In genomic region chr14:43796069-43796904, GRCm38 (mm10) we compare ENCODE assay signal across 12 mouse cellular contexts. TPM values are rescaled to one million over a fixed set of nuclear protein-coding genes. Genes with fewer than 3 reads are reported as not detected.
DNase-seq lines count a peak whose midpoint lies in the region; ATAC-seq and TF ChIP-seq lines count a peak whose summit lies in the region.
"Had no signal": no experiment of that assay in that cellular context is flagged by ENCODE, and none has a peak within 500 bp of the region (broad histone marks: within the 10 kb centered on the region; RNA-seq: fewer than 3 reads in every experiment).

No protein-coding gene starts in this region.

- no peak for TF ChIP-seq POLR2A in lung, adult 2 months (IDR thresholded peaks at IDR 0.05; ENCODE audit: borderline replicate concordance, extremely low read depth, low read depth, low read length)
- no peak for TF ChIP-seq POLR2A in limb, embryonic 14.5 days (IDR thresholded peaks at IDR 0.05; ENCODE audit: borderline replicate concordance, extremely low read depth, insufficient read depth, insufficient read length)

- ATAC-seq in lung, embryonic 15.5 days (ENCODE audit: borderline replicate concordance, extremely low read depth, low FRiP score, low TSS enrichment): no peak
- ATAC-seq in forebrain, embryonic 15.5 days (replicated peaks): peak; percentile 57
- peak; percentile 50; the same call in 1 of the 2 replicates for ATAC-seq in limb, embryonic 14.5 days (ENCODE audit: low FRiP score, low read depth)
- 0 out of 2 replicates have a peak, but pooled peaks have one; percentile 10 for ATAC-seq in stomach, embryonic 16.5 days (ENCODE audit: insufficient read depth, low FRiP score)
- ATAC-seq in erythroblast, adult 5-6 weeks (replicated peaks; ENCODE audit: low FRiP score, poor library complexity, severe bottlenecking): no peak
- ATAC-seq: Patski had no signal

- no peak for DNase-seq in lung, adult 2 months
- DNase-seq in limb, embryonic 14.5 days (ENCODE audit: low spot score): no peak
- no peak for DNase-seq in frontal cortex, postnatal 25 days (ENCODE audit: low spot score in 2 of 2)
- DNase-seq in spleen, postnatal 10 days (ENCODE audit: low spot score in 2 of 2): no peak
- DNase-seq: cerebellum, adult 9-10 months; heart, postnatal 14 days had no signal

- H3K4me1 ChIP-seq in lung, embryonic 15.5 days: no peaks in the 10 kb centered on the region
- H3K4me1 ChIP-seq in lung, adult 2 months (ENCODE audit: control insufficient read depth, insufficient read depth, low read length): no peaks in the 10 kb centered on the region
- no peaks in the 10 kb centered on the region for H3K4me1 ChIP-seq in forebrain, embryonic 15.5 days
- no peaks in the 10 kb centered on the region for H3K4me1 ChIP-seq in limb, embryonic 14.5 days (ENCODE audit: control insufficient read depth, insufficient read depth, low read length)
- no peaks in the 10 kb centered on the region for H3K4me1 ChIP-seq in stomach, embryonic 16.5 days (ENCODE audit: control insufficient read depth, insufficient read depth, low read length)

- 15% methylated on average over 14 of the region's 14 CpGs for WGBS in lung, embryonic 15.5 days
- 22% methylated on average over 14 of the region's 14 CpGs for WGBS in lung, adult 2 months
- 12% methylated on average over 14 of the region's 14 CpGs for WGBS in forebrain, embryonic 15.5 days
- WGBS in limb, embryonic 14.5 days: 25% methylated on average over 14 of the region's 14 CpGs
- WGBS in stomach, embryonic 16.5 days: 13% methylated on average over 14 of the region's 14 CpGs

- H3K36me3 ChIP-seq in lung, embryonic 15.5 days: no peaks in the 10 kb centered on the region
- H3K36me3 ChIP-seq in forebrain, embryonic 15.5 days: no peaks in the 10 kb centered on the region
- H3K36me3 ChIP-seq in limb, embryonic 14.5 days (ENCODE audit: control insufficient read depth, insufficient read depth, low read length): no peaks in the 10 kb centered on the region
- H3K36me3 ChIP-seq in stomach, embryonic 16.5 days (ENCODE audit: control insufficient read depth, insufficient read depth, low read length): no peaks in the 10 kb centered on the region

- H3K4me3 ChIP-seq in lung, embryonic 15.5 days: peak overlapping the region; percentile 9; the same call in 1 of the 2 replicates
- no peak overlapping the region for H3K4me3 ChIP-seq in lung, adult 2 months (replicated peaks; ENCODE audit: extremely low read depth, low read depth, low read length)
- H3K4me3 ChIP-seq in forebrain, embryonic 15.5 days: peak overlapping the region; percentile 21
- H3K4me3 ChIP-seq in limb, embryonic 14.5 days (replicated peaks; ENCODE audit: low read length): peak overlapping the region; percentile 10; the same call in 1 of the 2 replicates
- peak overlapping the region; percentile 9; the same call in 1 of the 2 replicates for H3K4me3 ChIP-seq in stomach, embryonic 16.5 days (replicated peaks; ENCODE audit: low read length)

- no peaks in the 10 kb centered on the region for H3K27me3 ChIP-seq in lung, embryonic 15.5 days
- H3K27me3 ChIP-seq in forebrain, embryonic 15.5 days: no peaks in the 10 kb centered on the region
- no peaks in the 10 kb centered on the region for H3K27me3 ChIP-seq in limb, embryonic 14.5 days (ENCODE audit: control insufficient read depth, insufficient read depth, low read length)
- H3K27me3 ChIP-seq in stomach, embryonic 16.5 days (ENCODE audit: control insufficient read depth, insufficient read depth, low read length): no peaks in the 10 kb centered on the region
- H3K27me3 ChIP-seq: Patski had no signal

- H3K9me3 ChIP-seq in lung, embryonic 15.5 days: no peaks in the 10 kb centered on the region
- H3K9me3 ChIP-seq in forebrain, embryonic 15.5 days: no peaks in the 10 kb centered on the region
- no peaks in the 10 kb centered on the region for H3K9me3 ChIP-seq in limb, embryonic 14.5 days (ENCODE audit: control insufficient read depth, low read length)
- H3K9me3 ChIP-seq in stomach, embryonic 16.5 days (replicated peaks; ENCODE audit: control insufficient read depth, low read length): no peaks in the 10 kb centered on the region

- no peak overlapping the region for H3K27ac ChIP-seq in lung, embryonic 15.5 days
- no peak overlapping the region for H3K27ac ChIP-seq in forebrain, embryonic 15.5 days (replicated peaks)
- no peak overlapping the region for H3K27ac ChIP-seq in limb, embryonic 14.5 days (replicated peaks; ENCODE audit: low read depth, low read length)
- H3K27ac ChIP-seq in stomach, embryonic 16.5 days (ENCODE audit: low read length): no peak overlapping the region

- no peak overlapping the region for H3K9ac ChIP-seq in lung, embryonic 15.5 days
- H3K9ac ChIP-seq in forebrain, embryonic 15.5 days (replicated peaks): no peak overlapping the region
- peak overlapping the region; percentile 28 for H3K9ac ChIP-seq in limb, embryonic 14.5 days (ENCODE audit: low read depth, low read length, severe bottlenecking)
- no peak overlapping the region for H3K9ac ChIP-seq in stomach, embryonic 16.5 days (ENCODE audit: low read length)

- H3K4me2 ChIP-seq in lung, embryonic 15.5 days: peak overlapping the region; percentile 31
- peak overlapping the region; percentile 31 for H3K4me2 ChIP-seq in forebrain, embryonic 15.5 days (replicated peaks)
- H3K4me2 ChIP-seq in limb, embryonic 14.5 days (replicated peaks; ENCODE audit: low read depth, low read length, severe bottlenecking): peak overlapping the region; percentile 41
- peak overlapping the region; percentile 45 for H3K4me2 ChIP-seq in stomach, embryonic 16.5 days (ENCODE audit: low read depth, low read length)

- no peak for TF ChIP-seq CTCF in lung, adult 2 months (IDR thresholded peaks at IDR 0.05; ENCODE audit: insufficient read depth, low read length)

RNA-seq across cellular contexts. Expression of gene Gm8180, which starts 11.7 kb away (rescaled TPM):
- not detected in 2 replicates for polyA plus RNA-seq in lung, embryonic 15.5 days (2015; fragmentation: Nextera tagmentation; extraction: Ambion mirVana)
- polyA plus RNA-seq in lung, adult 2 months (2012; rRNA removed): not detected in 2 replicates
- polyA plus RNA-seq in forebrain, embryonic 15.5 days (2015; fragmentation: Nextera tagmentation; extraction: Ambion mirVana): not detected in 2 replicates
- polyA plus RNA-seq in limb, embryonic 14.5 days (2012; rRNA removed): not detected in 2 replicates
- polyA plus RNA-seq in limb, embryonic 14.5 days (2014; fragmentation: Nextera tagmentation; extraction: Ambion mirVana): not detected in 2 replicates
- not detected in 2 replicates for polyA plus RNA-seq in stomach, embryonic 16.5 days (2015; fragmentation: Nextera tagmentation; extraction: Ambion mirVana)
- not detected in 2 replicates for total RNA-seq in erythroblast, adult 5-6 weeks (2015; ENCODE audit: low replicate concordance)
- not detected in 2 replicates for total RNA-seq in erythroblast, adult 5-6 weeks (2017; ENCODE audit: low replicate concordance)
- total RNA-seq: heart, postnatal 14 days had no signal
- polyA plus RNA-seq: liver, embryonic 16.5 days; Patski had no signal

RNA-seq across cellular contexts. Expression of gene Gm6526, which starts 48.6 kb away (rescaled TPM):
- not detected in 2 replicates for polyA plus RNA-seq in lung, embryonic 15.5 days (2015; fragmentation: Nextera tagmentation; extraction: Ambion mirVana)
- not detected in 2 replicates for polyA plus RNA-seq in lung, adult 2 months (2012; rRNA removed)
- polyA plus RNA-seq in forebrain, embryonic 15.5 days (2015; fragmentation: Nextera tagmentation; extraction: Ambion mirVana): not detected in 2 replicates
- polyA plus RNA-seq in limb, embryonic 14.5 days (2012; rRNA removed): not detected in 2 replicates
- not detected in 2 replicates for polyA plus RNA-seq in limb, embryonic 14.5 days (2014; fragmentation: Nextera tagmentation; extraction: Ambion mirVana)
- polyA plus RNA-seq in stomach, embryonic 16.5 days (2015; fragmentation: Nextera tagmentation; extraction: Ambion mirVana): not detected in 2 replicates
- total RNA-seq in erythroblast, adult 5-6 weeks (2015; ENCODE audit: low replicate concordance): not detected in 2 replicates
- total RNA-seq in erythroblast, adult 5-6 weeks (2017; ENCODE audit: low replicate concordance): not detected in 2 replicates
- total RNA-seq: heart, postnatal 14 days had no signal
- polyA plus RNA-seq: liver, embryonic 16.5 days; Patski had no signal

Comparison
In these comparisons a context has a peak if more than half of its experiments do, and no peak if none do; other contexts are left out.
1. ATAC-seq: peak in forebrain, embryonic 15.5 days (single experiment), limb, embryonic 14.5 days (single experiment) and stomach, embryonic 16.5 days (single experiment); none in lung, embryonic 15.5 days (single experiment) and erythroblast, adult 5-6 weeks (single experiment).
2. Peak in every context shown above with its lines, with median percentiles within 50 percentile points of each other: H3K4me2 ChIP-seq.